Comparison of ENCODE assay signal across 11 mouse cellular contexts in the genomic region with DNA sequence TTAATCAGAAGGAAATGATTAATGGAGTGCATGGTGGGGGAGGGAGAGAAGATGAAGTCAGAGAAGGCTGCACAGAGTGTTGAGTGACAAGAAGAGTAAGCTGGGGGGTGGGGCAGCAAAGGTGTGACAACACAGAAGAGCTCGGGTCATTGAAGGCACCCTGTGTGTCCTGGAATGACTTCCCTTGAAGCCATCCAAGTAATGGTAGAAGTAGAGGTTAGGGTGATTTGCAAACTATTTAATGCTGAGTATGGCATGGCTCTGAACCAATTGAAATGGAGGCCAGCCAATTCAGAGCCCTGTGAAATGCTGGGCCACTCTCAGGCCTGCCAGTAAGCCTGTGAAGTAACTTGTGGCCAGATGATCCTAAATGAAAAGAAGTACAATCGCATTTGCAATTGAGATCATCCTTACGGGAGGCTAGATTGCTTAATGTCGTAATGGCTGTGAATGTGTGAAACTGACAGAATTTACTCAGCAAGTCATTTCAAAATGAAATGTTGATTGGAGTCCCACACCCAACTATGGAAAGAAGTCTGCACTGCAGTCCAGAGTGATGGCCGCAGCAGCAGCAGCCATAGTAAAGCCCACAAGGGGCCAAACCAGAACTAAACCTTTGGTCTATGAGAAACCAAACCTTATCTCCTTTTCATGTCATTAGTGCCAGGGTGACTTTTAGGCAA.
A peak's percentile ranks its signal among the peaks of the same experiment; 100 is the strongest.
DNase-seq lines count a peak whose midpoint lies in the region; ATAC-seq lines count a peak whose summit lies in the region.
"Had no signal": no experiment of that assay in that cellular context is flagged by ENCODE, and none has a peak within 500 bp of the region (broad histone marks: within the 10 kb centered on the region; RNA-seq: fewer than 3 reads in every experiment).

No protein-coding gene starts in this region.

- no peaks in the 10 kb centered on the region for H3K9me3 ChIP-seq in forebrain, embryonic 15.5 days
- no peaks in the 10 kb centered on the region for H3K9me3 ChIP-seq in forebrain, embryonic 10.5 days
- H3K9me3 ChIP-seq: midbrain, embryonic 13.5 days had no signal

- H3K36me3 ChIP-seq in forebrain, embryonic 15.5 days: no peaks in the 10 kb centered on the region
- no peaks in the 10 kb centered on the region for H3K36me3 ChIP-seq in forebrain, embryonic 10.5 days (replicated peaks)
- H3K36me3 ChIP-seq: midbrain, embryonic 13.5 days had no signal

- H3K4me2 ChIP-seq in forebrain, embryonic 15.5 days (replicated peaks): no peak overlapping the region
- H3K4me2 ChIP-seq: midbrain, embryonic 13.5 days had no signal

- H3K27ac ChIP-seq in forebrain, embryonic 15.5 days (replicated peaks): no peak overlapping the region
- no peak overlapping the region for H3K27ac ChIP-seq in forebrain, embryonic 10.5 days
- H3K27ac ChIP-seq: midbrain, embryonic 13.5 days had no signal

- intact Hi-C loops in heart, postnatal 10 days (cut with DNase I): no loop called here

- H3K9ac ChIP-seq in forebrain, embryonic 15.5 days (replicated peaks): no peak overlapping the region
- H3K9ac ChIP-seq: midbrain, embryonic 13.5 days had no signal

- no peak for DNase-seq in forebrain, embryonic 10.5 days (ENCODE audit: extremely low spot score, low spot score)
- peak; percentile 15 for DNase-seq in retina, postnatal 1 day
- no peak for DNase-seq in retina, embryonic 14.5 days (ENCODE audit: low spot score)
- DNase-seq in heart, postnatal 10 days: peak; percentile 70 to 72
- DNase-seq in c-Kit-positive CD71-positive TER-119-positive erythroid progenitor cells, embryonic 14.5 days (ENCODE audit: low spot score): no peak
- DNase-seq in urinary bladder, postnatal 10 days (ENCODE audit: low spot score): no peak
- DNase-seq in right cerebral cortex, postnatal 25 days: no peak
- DNase-seq: layer of hippocampus, postnatal 36 days had no signal

- peak; percentile 86 for ATAC-seq in forebrain, embryonic 15.5 days (replicated peaks)
- ATAC-seq: CD4-positive, CD25-positive, alpha-beta regulatory T cell, adult 4 months; midbrain, embryonic 13.5 days had no signal

- 40% methylated on average over 5 of the region's 5 CpGs for WGBS in forebrain, embryonic 15.5 days
- WGBS in forebrain, embryonic 10.5 days: 80% methylated on average over 5 of the region's 5 CpGs

- H3K27me3 ChIP-seq in forebrain, embryonic 15.5 days: no peaks in the 10 kb centered on the region
- H3K27me3 ChIP-seq in forebrain, embryonic 10.5 days (ENCODE audit: poor library complexity, severe bottlenecking): no peaks in the 10 kb centered on the region
- H3K27me3 ChIP-seq: midbrain, embryonic 13.5 days had no signal

- peaks cover 10% of the 10 kb centered on the region for H3K4me1 ChIP-seq in forebrain, embryonic 15.5 days
- peaks cover 15% of the 10 kb centered on the region for H3K4me1 ChIP-seq in forebrain, embryonic 10.5 days
- H3K4me1 ChIP-seq: midbrain, embryonic 13.5 days had no signal

- H3K4me3 ChIP-seq in forebrain, embryonic 15.5 days: no peak overlapping the region
- H3K4me3 ChIP-seq in forebrain, embryonic 10.5 days: no peak overlapping the region
- H3K4me3 ChIP-seq: midbrain, embryonic 13.5 days had no signal

Comparison
In these comparisons a context has a peak if more than half of its experiments do, and no peak if none do; other contexts are left out.
1. DNase-seq: peak in retina, postnatal 1 day (single experiment) and heart, postnatal 10 days (2 of 2); none in forebrain, embryonic 10.5 days (single experiment), retina, embryonic 14.5 days (single experiment), c-Kit-positive CD71-positive TER-119-positive erythroid progenitor cells, embryonic 14.5 days (single experiment), urinary bladder, postnatal 10 days (single experiment) and right cerebral cortex, postnatal 25 days (single experiment).